Mouse (Mus musculus) spleen, postnatal 36 days (tissue): ENCODE measurements around the gene Cldn10.
A peak's percentile ranks its signal among the peaks of the same experiment; 100 is the strongest.

Experiments used
- DNase-seq, 2 experiments: peaks; one replicate each; pipeline ENCODE4 v3.0.0; 2022; ENCODE audit warnings: low spot score in 2 of 2, mixed read lengths in 1 of 2

Gene Cldn10

DNA sequence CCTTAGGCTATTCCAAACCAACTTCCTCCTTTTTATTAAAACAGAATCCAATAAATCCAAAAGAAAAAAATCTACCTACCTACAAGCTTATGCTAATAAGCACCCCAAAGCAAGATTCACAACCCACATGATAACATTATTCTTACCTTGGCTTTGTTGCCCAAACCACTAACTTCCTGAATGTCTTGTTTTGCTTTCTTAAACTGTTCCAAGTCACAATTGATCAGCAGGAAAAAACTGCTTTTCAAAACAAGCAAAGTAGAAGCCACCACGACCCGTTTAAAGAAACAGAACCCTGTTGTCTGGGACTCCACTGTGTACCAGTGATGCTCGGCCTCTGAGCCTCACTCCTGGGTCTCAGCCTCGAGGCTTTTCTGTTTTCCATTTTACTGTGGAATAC is 77.2 kb downstream of the Cldn10 start:
- no peak for DNase-seq

DNA sequence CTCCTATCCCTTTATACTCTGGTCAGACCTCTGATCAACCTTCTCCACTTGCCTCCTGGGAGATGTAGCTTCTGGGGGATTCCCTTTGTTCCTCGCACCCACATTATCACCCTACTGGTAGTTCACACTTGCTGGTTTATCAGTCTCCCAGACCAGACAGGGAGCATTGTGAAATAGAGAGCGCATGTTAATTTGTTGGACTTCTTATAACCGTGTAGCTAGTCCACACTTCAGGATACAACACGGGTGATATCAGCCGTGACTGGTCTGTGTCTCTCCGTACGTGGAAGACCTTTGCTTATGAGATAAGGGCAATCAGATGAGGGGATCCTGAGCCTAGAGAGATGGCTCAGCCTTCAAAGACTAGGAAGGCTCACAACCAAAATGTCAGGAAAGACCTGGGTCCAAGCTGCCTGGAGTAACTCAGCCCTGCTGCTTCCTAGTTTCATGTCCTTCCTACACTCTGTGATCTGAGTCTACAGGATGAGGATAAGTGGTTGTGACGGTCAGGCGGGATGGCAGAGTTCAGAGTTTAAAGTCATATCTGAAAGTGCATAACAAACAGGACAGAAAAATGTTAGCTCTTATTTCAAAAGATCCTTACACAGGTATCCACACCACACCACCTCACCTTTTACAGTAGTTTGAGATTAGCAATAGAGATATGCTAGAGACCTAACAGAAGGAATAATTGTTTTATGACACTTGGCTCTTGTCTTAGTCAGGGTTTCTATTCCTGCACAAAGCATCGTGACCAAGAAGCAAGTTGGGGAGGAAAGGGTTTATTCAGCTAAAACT is 78.5 kb downstream of the Cldn10 start:
- DNase-seq: no peak

DNA sequence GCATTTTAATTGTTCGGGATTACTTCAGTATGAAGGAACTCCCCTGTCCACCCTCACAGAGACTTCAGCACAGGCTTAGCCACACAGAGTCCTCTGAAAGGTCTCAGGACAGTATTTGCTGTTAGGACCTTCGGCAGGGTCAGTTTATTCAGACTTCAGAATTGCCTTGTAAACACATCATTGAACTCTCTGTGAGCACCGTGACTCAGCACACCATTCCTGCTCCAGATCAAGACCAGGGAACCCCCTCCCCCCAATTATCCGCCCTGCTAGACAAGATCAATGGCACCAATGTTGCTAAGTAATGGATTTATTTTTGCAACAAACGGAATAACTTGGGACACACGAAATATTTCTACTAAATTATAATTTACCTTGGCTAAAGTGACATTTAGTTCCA is 79.7 kb downstream of the Cldn10 start:
- DNase-seq: no peak

GRCm38 (mm10) chr14:118868102-118868724 is 80.5 kb downstream of the Cldn10 start:
- no peak for DNase-seq

- peak in 1 of 2 experiments; percentile 15 for DNase-seq
These were observed 82.0 kb downstream of the Cldn10 start for GRCm38 (mm10) chr14:118869712-118870111.

- no peak for DNase-seq
These were observed 86.4 kb downstream of the Cldn10 start for GRCm38 (mm10) chr14:118874126-118874525.

GRCm38 (mm10) chr14:118874786-118875415 is 87.2 kb downstream of the Cldn10 start:
- no peak for DNase-seq

GRCm38 (mm10) chr14:118878346-118878910 is 90.7 kb downstream of the Cldn10 start:
- DNase-seq: no peak

DNA sequence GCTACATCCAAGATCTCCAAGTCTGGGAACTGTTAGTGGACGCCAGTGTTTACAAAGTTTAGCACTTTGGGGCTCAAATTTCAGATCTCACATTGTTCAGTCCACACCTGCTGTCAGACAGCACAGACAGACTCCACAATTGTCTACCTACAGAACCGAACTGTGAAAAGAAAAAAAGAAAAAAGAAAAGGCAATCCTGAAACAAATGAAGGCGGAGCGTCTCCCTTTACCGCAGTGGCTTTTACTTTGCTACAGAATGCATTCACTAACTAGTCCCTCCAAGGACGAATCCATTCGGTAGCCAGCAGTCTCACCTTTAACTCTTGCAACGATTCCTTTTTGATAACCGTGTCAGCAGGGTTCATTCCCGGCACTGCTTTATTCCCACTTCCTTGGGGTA is 93.0 kb downstream of the Cldn10 start:
- DNase-seq: no peak

DNA sequence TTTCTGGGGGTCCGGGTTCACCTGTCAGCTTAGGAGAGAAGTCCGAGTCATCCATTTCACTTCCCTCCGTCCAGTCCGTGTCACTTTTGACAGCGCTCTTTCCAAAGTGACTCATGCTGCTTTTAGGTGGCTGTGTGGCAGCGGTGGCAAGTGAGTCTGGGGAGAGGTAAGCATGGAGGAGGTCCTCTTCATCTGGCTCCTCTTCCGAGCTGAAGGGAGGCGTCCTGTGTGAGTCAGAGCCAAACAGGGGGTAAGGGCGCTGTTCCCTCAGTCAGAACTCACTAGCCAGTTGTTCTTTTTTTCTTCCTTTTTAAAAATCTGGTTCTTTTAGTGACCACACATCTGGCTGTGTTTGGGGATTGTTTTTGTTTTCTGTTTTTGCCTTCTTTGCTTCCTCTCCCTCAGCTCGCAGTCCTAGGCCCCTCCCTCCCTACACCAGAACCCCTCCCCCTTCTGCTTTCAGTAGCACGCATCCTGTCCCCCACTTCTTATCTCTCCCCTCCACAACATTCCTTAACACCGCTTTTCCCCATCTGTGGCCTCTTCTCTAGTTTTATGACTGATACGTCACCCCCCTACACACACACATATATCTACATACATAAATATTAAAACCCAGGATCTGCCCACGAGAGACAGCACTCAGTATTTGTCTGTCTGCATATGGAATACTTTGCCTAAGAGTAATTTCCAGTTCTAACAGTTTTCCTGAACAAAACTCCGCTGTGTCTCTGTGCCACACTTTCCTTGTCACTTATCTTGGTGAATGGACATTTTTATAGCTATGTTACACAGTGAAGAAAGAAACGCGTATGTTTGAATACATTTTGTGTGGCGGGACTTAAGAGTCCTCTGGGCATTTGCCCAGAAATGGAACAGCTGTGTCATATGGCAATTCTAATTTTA is 95.9 kb downstream of the Cldn10 start:
- DNase-seq: no peak

DNA sequence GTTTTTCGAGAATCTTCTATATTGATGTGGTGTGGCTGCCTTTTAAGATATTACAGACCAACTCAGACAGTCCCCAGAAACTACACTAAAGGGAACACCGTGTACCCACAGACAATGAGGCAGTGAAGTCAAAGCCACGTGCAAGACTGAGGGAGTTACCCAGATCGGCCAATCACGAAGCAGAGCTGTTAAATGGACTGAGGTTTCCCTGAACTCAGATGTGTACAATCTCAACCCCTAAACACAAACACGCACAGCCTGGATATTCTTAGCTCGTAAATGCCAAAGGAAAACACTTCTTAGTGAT is 96.5 kb downstream of the Cldn10 start:
- no peak for DNase-seq

DNA sequence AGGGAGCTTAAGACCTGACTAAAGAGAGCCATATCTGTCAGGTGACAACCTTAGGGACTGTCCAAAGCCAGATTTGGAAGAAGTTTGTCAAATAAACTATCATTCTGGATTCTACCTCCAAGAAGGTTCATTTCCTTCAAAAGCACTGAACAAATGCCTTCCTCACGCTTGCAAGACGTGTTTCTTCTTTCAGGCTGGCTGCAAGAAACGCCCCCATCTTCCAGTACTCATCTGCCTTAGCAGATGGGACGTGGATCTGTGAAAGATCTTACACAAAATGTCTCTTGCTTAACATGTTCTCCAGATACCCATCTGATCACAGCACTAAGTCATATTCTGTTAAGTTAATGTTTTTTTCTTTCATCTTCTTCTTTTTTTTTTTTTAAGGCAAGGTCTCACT is 102.4 kb downstream of the Cldn10 start:
- no peak for DNase-seq

- DNase-seq: no peak
These were observed 107.5 kb downstream of the Cldn10 start for GRCm38 (mm10) chr14:118895228-118895627.

GRCm38 (mm10) chr14:118895655-118896054 is 107.9 kb downstream of the Cldn10 start:
- no peak for DNase-seq

GRCm38 (mm10) chr14:118899940-118900339 is 112.2 kb downstream of the Cldn10 start:
- no peak for DNase-seq

- DNase-seq: no peak
These were observed 113.2 kb downstream of the Cldn10 start for GRCm38 (mm10) chr14:118900911-118901310.

DNA sequence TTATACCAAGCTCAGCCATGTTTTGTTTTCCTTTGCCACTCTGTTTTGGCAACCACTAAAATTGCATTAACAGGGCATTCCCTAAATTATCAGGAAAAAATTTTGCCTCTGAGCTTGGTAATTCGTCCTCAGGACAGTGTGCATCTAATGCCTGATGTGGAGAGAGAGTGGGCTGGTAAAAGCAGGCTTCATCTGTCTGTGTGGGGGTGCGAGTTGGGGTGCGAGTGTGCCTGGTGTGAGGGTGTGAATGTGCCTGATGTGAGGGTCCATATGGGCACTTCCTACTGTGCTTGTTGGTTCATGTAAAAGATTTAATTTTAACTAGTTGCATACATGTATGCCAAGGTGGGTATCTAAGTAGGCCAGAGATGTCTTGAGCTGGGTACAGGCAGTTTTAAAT is 115.7 kb downstream of the Cldn10 start:
- DNase-seq: no peak

GRCm38 (mm10) chr14:118903867-118904562 is 116.3 kb downstream of the Cldn10 start:
- DNase-seq: no peak

DNA sequence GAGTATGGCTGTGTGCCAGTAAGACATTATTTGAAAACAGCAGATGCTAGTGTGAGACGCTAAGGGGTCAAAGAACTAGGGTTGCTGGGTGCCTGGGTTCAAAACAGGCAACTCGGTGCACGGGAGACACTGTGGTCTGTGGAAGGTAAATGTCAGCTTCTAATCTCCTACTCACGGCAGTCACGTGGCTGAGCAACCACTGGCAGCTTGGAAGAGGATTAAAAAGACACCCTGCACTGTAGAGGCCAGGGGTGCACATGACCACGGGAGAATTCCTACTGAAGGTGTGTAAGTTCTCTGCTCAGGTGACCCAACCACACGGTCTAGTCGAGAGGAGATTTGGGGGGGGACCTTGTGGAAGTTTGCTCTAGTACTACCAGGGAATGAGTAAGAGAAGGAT is 119.9 kb downstream of the Cldn10 start:
- DNase-seq: no peak

DNA sequence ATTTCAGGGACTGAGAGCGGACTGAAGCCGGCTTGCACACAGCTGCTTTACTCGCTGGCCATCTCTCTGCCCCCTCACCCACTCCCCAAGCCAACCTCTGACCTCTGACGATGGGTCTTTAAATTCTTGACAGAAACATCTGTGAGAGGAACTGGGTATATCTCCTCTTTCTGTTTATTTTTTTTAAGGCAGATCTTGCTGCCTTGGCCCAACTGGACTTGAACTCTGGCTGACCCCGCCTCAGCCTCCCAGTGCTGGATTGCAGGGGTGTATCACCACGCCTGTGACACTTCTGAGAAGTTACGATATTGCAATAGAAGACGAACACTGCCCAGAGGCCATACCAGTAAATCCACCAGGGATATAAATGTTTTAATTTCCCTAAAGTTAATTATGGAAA is 122.2 kb downstream of the Cldn10 start:
- no peak for DNase-seq
